Mouse (Mus musculus): ENCODE results near the gene 1700007K13Rik. TPM values are rescaled to one million over a fixed set of nuclear protein-coding genes. Genes with fewer than 3 reads are reported as not detected.

The 1700007K13Rik gene
- polyA plus RNA-seq, 1 experiment from 2014 or later = not detected

- Histone ChIP-seq H3K4me1 (replicated peaks) (peaks cover 28% of the 10 kb centered on the region), H3K4me2 (peak overlapping the region; percentile 79), H3K27ac (0 out of 2 replicates have a peak overlapping the region, but pooled peaks have one; percentile 29), H3K9me3 (replicated peaks) (no peaks in the 10 kb centered on the region), H3K9ac (peak overlapping the region; percentile 86), H3K4me3 (replicated peaks) (peak overlapping the region; percentile 81), H3K27me3 (peaks cover 27% of the 10 kb centered on the region), H3K36me3 (peaks cover 37% of the 10 kb centered on the region)
- no peak for DNase-seq
- no peak for ATAC-seq (ENCODE audit: low read depth)
- 46% methylated on average over 18 of the region's 18 CpGs for WGBS (ENCODE audit: insufficient replicate concordance)
Observed at GRCm38 (mm10) chr2:28468486-28469225, 2.5 kb upstream of the 1700007K13Rik start.

GRCm38 (mm10) chr2:28467860-28468485 lies 1.8 kb upstream of the 1700007K13Rik start, which contains the start of gene Mrps2:
Gene Mrps2, plus strand, starts transcription at chr2:28468066.
- H3K27ac ChIP-seq = 0 out of 2 replicates have a peak within 1 kb of the TSS, but pooled peaks have one; percentile 29
- H3K4me2 ChIP-seq = peak within 1 kb of the TSS; percentile 79
- peak; percentile 83 for ATAC-seq (ENCODE audit: low read depth)
- H3K36me3 ChIP-seq = peaks cover 37% of the 10 kb centered on the region
- peak within 1 kb of the TSS; percentile 81 for H3K4me3 ChIP-seq (replicated peaks)
- WGBS (ENCODE audit: insufficient replicate concordance) = under 1% methylated on average over 52 of the region's 52 CpGs
- H3K9ac ChIP-seq = peak within 1 kb of the TSS; percentile 86
- DNase-seq = peak; percentile 80
- peaks cover 28% of the 10 kb centered on the region for H3K4me1 ChIP-seq (replicated peaks)
- no peaks in the 10 kb centered on the region for H3K9me3 ChIP-seq (replicated peaks)
- peaks cover 27% of the 10 kb centered on the region for H3K27me3 ChIP-seq

GRCm38 (mm10) chr2:28464919-28465318 lies 1.2 kb downstream of the 1700007K13Rik start:
- 70% methylated on average over 9 of the region's 9 CpGs for WGBS (ENCODE audit: insufficient replicate concordance)
- no peaks in the 10 kb centered on the region for H3K9me3 ChIP-seq (replicated peaks)
- H3K27me3 ChIP-seq = peaks cover 27% of the 10 kb centered on the region
- no peak overlapping the region for H3K27ac ChIP-seq
- no peak overlapping the region for H3K4me2 ChIP-seq
- H3K4me3 ChIP-seq (replicated peaks) = no peak overlapping the region
- ATAC-seq (ENCODE audit: low read depth) = no peak
- H3K36me3 ChIP-seq = peaks cover 12% of the 10 kb centered on the region
- H3K4me1 ChIP-seq (replicated peaks) = peaks cover 24% of the 10 kb centered on the region
- DNase-seq = no peak
- no peak overlapping the region for H3K9ac ChIP-seq

GRCm38 (mm10) chr2:28463919-28464318 lies 2.2 kb downstream of the 1700007K13Rik start:
- DNase-seq (peak; percentile 55), ATAC-seq (ENCODE audit: low read depth) (no peak)
- 24% methylated on average over 3 of the region's 3 CpGs for WGBS (ENCODE audit: insufficient replicate concordance)
- no peak overlapping the region for H3K4me3 ChIP-seq (replicated peaks)
- no peak overlapping the region for H3K4me2 ChIP-seq
- H3K9me3 ChIP-seq (replicated peaks) = no peaks in the 10 kb centered on the region
- no peak overlapping the region for H3K27ac ChIP-seq
- H3K27me3 ChIP-seq = peaks cover 27% of the 10 kb centered on the region
- H3K9ac ChIP-seq = no peak overlapping the region
- peaks cover 16% of the 10 kb centered on the region for H3K4me1 ChIP-seq (replicated peaks)
- H3K36me3 ChIP-seq = peaks cover 2% of the 10 kb centered on the region

- H3K4me2 ChIP-seq = no peak overlapping the region
- H3K36me3 ChIP-seq = no peaks in the 10 kb centered on the region
- no peaks in the 10 kb centered on the region for H3K4me1 ChIP-seq (replicated peaks)
- H3K9me3 ChIP-seq (replicated peaks) = no peaks in the 10 kb centered on the region
- no peak overlapping the region for H3K27ac ChIP-seq
- H3K4me3 ChIP-seq (replicated peaks) = no peak overlapping the region
- no peak for DNase-seq
- 67% methylated on average over 1 of the region's 1 CpGs for WGBS (ENCODE audit: insufficient replicate concordance)
- ATAC-seq (ENCODE audit: low read depth) = no peak
- no peaks in the 10 kb centered on the region; the same call in 1 of the 2 replicates for H3K27me3 ChIP-seq
- no peak overlapping the region for H3K9ac ChIP-seq
Observed at GRCm38 (mm10) chr2:28456616-28457015, 9.5 kb downstream of the 1700007K13Rik start.

GRCm38 (mm10) chr2:28453539-28453938 lies 12.6 kb downstream of the 1700007K13Rik start:
- H3K36me3 ChIP-seq = no peaks in the 10 kb centered on the region
- no peak overlapping the region for H3K27ac ChIP-seq
- no peak for ATAC-seq (ENCODE audit: low read depth)
- no peaks in the 10 kb centered on the region for H3K9me3 ChIP-seq (replicated peaks)
- no peak overlapping the region for H3K4me2 ChIP-seq
- 61% methylated on average over 6 of the region's 6 CpGs for WGBS (ENCODE audit: insufficient replicate concordance)
- DNase-seq = no peak
- peaks cover 6% of the 10 kb centered on the region; the same call in 1 of the 2 replicates for H3K27me3 ChIP-seq
- no peaks in the 10 kb centered on the region for H3K4me1 ChIP-seq (replicated peaks)
- no peak overlapping the region for H3K9ac ChIP-seq
- H3K4me3 ChIP-seq (replicated peaks) = no peak overlapping the region

GRCm38 (mm10) chr2:28451663-28452062 lies 14.5 kb downstream of the 1700007K13Rik start:
- H3K4me1 ChIP-seq (replicated peaks) = no peaks in the 10 kb centered on the region
- no peak for ATAC-seq (ENCODE audit: low read depth)

GRCm38 (mm10) chr2:28447315-28447670 lies 18.8 kb downstream of the 1700007K13Rik start:
- Histone ChIP-seq H3K4me2 (peak overlapping the region; percentile 72), H3K9ac (peak overlapping the region; percentile 47; the same call in 1 of the 2 replicates), H3K4me1 (replicated peaks) (no peaks in the 10 kb centered on the region), H3K36me3 (no peaks in the 10 kb centered on the region), H3K4me3 (replicated peaks) (peak overlapping the region; percentile 60), H3K27me3 (peaks cover 48% of the 10 kb centered on the region), H3K9me3 (replicated peaks) (no peaks in the 10 kb centered on the region), H3K27ac (no peak overlapping the region)
- no peak for ATAC-seq (ENCODE audit: low read depth)
- WGBS (ENCODE audit: insufficient replicate concordance) = 17% methylated on average over 11 of the region's 11 CpGs
- DNase-seq = no peak

More at GRCm38 (mm10) chr2:28451663-28452062, 14.5 kb downstream of the 1700007K13Rik start:
- Histone ChIP-seq H3K4me3 (replicated peaks) (no peak overlapping the region), H3K36me3 (no peaks in the 10 kb centered on the region), H3K27me3 (peaks cover 23% of the 10 kb centered on the region), H3K9ac (no peak overlapping the region), H3K4me2 (no peak overlapping the region), H3K27ac (no peak overlapping the region), H3K9me3 (replicated peaks) (no peaks in the 10 kb centered on the region)
- WGBS (ENCODE audit: insufficient replicate concordance) = 63% methylated on average over 11 of the region's 11 CpGs
- no peak for DNase-seq

- Histone ChIP-seq H3K4me2 (peak within 1 kb of the TSS; percentile 72), H3K27me3 (peaks cover 48% of the 10 kb centered on the region), H3K9me3 (replicated peaks) (no peaks in the 10 kb centered on the region), H3K9ac (peak within 1 kb of the TSS; percentile 47), H3K4me1 (replicated peaks) (no peaks in the 10 kb centered on the region), H3K27ac (no peak within 1 kb of the TSS), H3K4me3 (replicated peaks) (peak within 1 kb of the TSS; percentile 60), H3K36me3 (no peaks in the 10 kb centered on the region)
- DNase-seq (no peak), ATAC-seq (ENCODE audit: low read depth) (no peak)
- 1% methylated on average over 56 of the region's 118 CpGs for WGBS (ENCODE audit: insufficient replicate concordance)
Observed at GRCm38 (mm10) chr2:28446515-28447314, 19.4 kb downstream of the 1700007K13Rik start, which contains the start of gene Ppp1r26. Gene Ppp1r26, plus strand, starts transcription at chr2:28446800.

GRCm38 (mm10) chr2:28446181-28446514 lies 20.0 kb downstream of the 1700007K13Rik start:
- peak overlapping the region; percentile 47; the same call in 1 of the 2 replicates for H3K9ac ChIP-seq

GRCm38 (mm10) chr2:28445082-28445481 lies 21.1 kb downstream of the 1700007K13Rik start:
- Histone ChIP-seq H3K4me2 (no peak overlapping the region), H3K4me1 (replicated peaks) (no peaks in the 10 kb centered on the region), H3K27ac (no peak overlapping the region), H3K9ac (no peak overlapping the region), H3K36me3 (no peaks in the 10 kb centered on the region), H3K27me3 (peaks cover 48% of the 10 kb centered on the region), H3K4me3 (replicated peaks) (no peak overlapping the region), H3K9me3 (replicated peaks) (no peaks in the 10 kb centered on the region)
- ATAC-seq (ENCODE audit: low read depth) (no peak), DNase-seq (no peak)
- 63% methylated on average over 4 of the region's 4 CpGs for WGBS (ENCODE audit: insufficient replicate concordance)

More at GRCm38 (mm10) chr2:28446181-28446514, 20.0 kb downstream of the 1700007K13Rik start:
- H3K9me3 ChIP-seq (replicated peaks) = no peaks in the 10 kb centered on the region
- H3K27ac ChIP-seq = no peak overlapping the region
- WGBS (ENCODE audit: insufficient replicate concordance) = 12% methylated on average over 5 of the region's 5 CpGs
- no peaks in the 10 kb centered on the region for H3K36me3 ChIP-seq
- peak overlapping the region; percentile 60 for H3K4me3 ChIP-seq (replicated peaks)
- no peaks in the 10 kb centered on the region for H3K4me1 ChIP-seq (replicated peaks)
- ATAC-seq (ENCODE audit: low read depth) = no peak
- peaks cover 48% of the 10 kb centered on the region for H3K27me3 ChIP-seq
- no peak for DNase-seq
- peak overlapping the region; percentile 72 for H3K4me2 ChIP-seq

All from liver, embryonic 13.5 days (tissue).